ENCODE assay signal across 11 mouse cellular contexts in the genomic region with DNA sequence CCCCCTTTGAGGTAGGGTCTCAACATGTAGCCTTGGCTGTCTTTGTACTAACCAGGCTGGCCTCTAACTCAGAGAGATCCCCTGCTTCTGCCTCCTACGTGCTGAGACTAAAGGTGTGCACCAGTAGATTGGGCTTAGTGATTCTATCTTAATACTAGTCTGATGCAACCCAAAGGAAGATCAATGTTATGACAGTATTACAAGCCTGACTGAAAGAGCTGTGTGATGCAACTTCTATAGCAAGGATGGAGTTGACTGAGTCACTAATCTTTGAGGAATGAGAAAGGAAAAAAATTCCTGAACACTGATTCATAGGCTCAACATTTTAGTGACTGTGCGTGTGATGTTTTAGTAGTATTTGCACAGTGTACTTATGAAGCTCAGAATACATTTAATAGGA. TPM values are rescaled to one million over a fixed set of nuclear protein-coding genes. Genes with fewer than 3 reads are reported as not detected.
DNase-seq lines count a peak whose midpoint lies in the region; ATAC-seq and TF ChIP-seq lines count a peak whose summit lies in the region.
"Had no signal": no experiment of that assay in that cellular context is flagged by ENCODE, and none has a peak within 500 bp of the region (broad histone marks: within the 10 kb centered on the region; RNA-seq: fewer than 3 reads in every experiment).

No protein-coding gene starts in this region.

- peak; percentile 35 for TF ChIP-seq POLR2A in myocyte (IDR thresholded peaks at IDR 0.05; ENCODE audit: insufficient read length, low read depth)

- no peak overlapping the region for H3K9ac ChIP-seq in kidney, embryonic 15.5 days
- no peak overlapping the region for H3K9ac ChIP-seq in hindbrain, embryonic 15.5 days

- H3K4me2 ChIP-seq in kidney, embryonic 15.5 days, result peak overlapping the region; percentile 57; the same call in 1 of the 2 replicates
- peak overlapping the region; percentile 60 for H3K4me2 ChIP-seq in hindbrain, embryonic 15.5 days
- peak overlapping the region; percentile 91 for H3K4me2 ChIP-seq in myocyte (ENCODE audit: low read depth)

- H3ac ChIP-seq in myocyte (ENCODE audit: control insufficient read depth, insufficient read length), result no peak overlapping the region

- no peak for DNase-seq in kidney, postnatal 36 days
- peak; percentile 65 for DNase-seq in Muller cell, postnatal 12 days (ENCODE audit: inconsistent ontology term)
- no peak for DNase-seq in left cerebral cortex, postnatal 10 days (ENCODE audit: extremely low spot score in 1 of 2, low spot score in 2 of 2)
- DNase-seq in ovary, adult 18-20 months (ENCODE audit: low spot score), result no peak
- DNase-seq: kidney, adult 9 months; lung, postnatal 14 days; thymus, postnatal 25 days had no signal

- no peak overlapping the region for H3K27ac ChIP-seq in kidney, embryonic 15.5 days
- H3K27ac ChIP-seq in hindbrain, embryonic 15.5 days (replicated peaks), result no peak overlapping the region

- intact Hi-C loops in left cerebral cortex, postnatal 10 days (cut with DNase I), result no loop called here

- 93% methylated on average over 2 of the region's 2 CpGs for WGBS in kidney, embryonic 15.5 days
- 91% methylated on average over 2 of the region's 2 CpGs for WGBS in hindbrain, embryonic 15.5 days

- peaks cover 39% of the 10 kb centered on the region for H3K79me2 ChIP-seq in myocyte (ENCODE audit: control insufficient read depth, insufficient read depth)

- no peaks in the 10 kb centered on the region for H3K27me3 ChIP-seq in kidney, embryonic 15.5 days
- H3K27me3 ChIP-seq in hindbrain, embryonic 15.5 days, result no peaks in the 10 kb centered on the region
- no peaks in the 10 kb centered on the region for H3K27me3 ChIP-seq in myocyte (ENCODE audit: control insufficient read depth, insufficient read depth, insufficient read length)

- ATAC-seq in kidney, embryonic 15.5 days (replicated peaks; ENCODE audit: low FRiP score), result no peak
- ATAC-seq in hindbrain, embryonic 15.5 days (ENCODE audit: low FRiP score, low read depth), result no peak
- ATAC-seq: activated CD4-positive, CD25-positive, alpha-beta regulatory T cell, adult 4 months had no signal

- H3K4me3 ChIP-seq in kidney, embryonic 15.5 days (replicated peaks), result peak overlapping the region; percentile 84
- peak overlapping the region; percentile 75; the same call in 1 of the 2 replicates for H3K4me3 ChIP-seq in hindbrain, embryonic 15.5 days
- peak overlapping the region; percentile 99 for H3K4me3 ChIP-seq in myocyte

- no peaks in the 10 kb centered on the region for H3K9me3 ChIP-seq in kidney, embryonic 15.5 days (replicated peaks)
- no peaks in the 10 kb centered on the region for H3K9me3 ChIP-seq in hindbrain, embryonic 15.5 days

- peaks cover 25% of the 10 kb centered on the region for H3K36me3 ChIP-seq in kidney, embryonic 15.5 days
- H3K36me3 ChIP-seq in hindbrain, embryonic 15.5 days, result peaks cover 20% of the 10 kb centered on the region
- H3K36me3 ChIP-seq in myocyte (ENCODE audit: control insufficient read depth, insufficient read depth), result peaks cover 26% of the 10 kb centered on the region

- peaks cover 28% of the 10 kb centered on the region for H3K4me1 ChIP-seq in kidney, embryonic 15.5 days
- H3K4me1 ChIP-seq in hindbrain, embryonic 15.5 days (replicated peaks), result peaks cover 31% of the 10 kb centered on the region

TF ChIP-seq in myocyte, 11 proteins besides CTCF, POLR2A, EP300 and RAD21:
- TF ChIP-seq CEBPB (IDR thresholded peaks at IDR 0.05; ENCODE audit: insufficient read depth, poor library complexity, severe bottlenecking) (peak; percentile 98), MAX (IDR thresholded peaks at IDR 0.05; ENCODE audit: low read depth) (no peak), REST (IDR thresholded peaks at IDR 0.05; ENCODE audit: insufficient read depth, insufficient read length) (no peak), E2F4 (IDR thresholded peaks at IDR 0.05; ENCODE audit: insufficient read depth) (no peak), MYOG (IDR thresholded peaks at IDR 0.05; ENCODE audit: control insufficient read depth in 1 of 3, insufficient read depth in 1 of 3, insufficient read length in 2 of 3, low read depth in 2 of 3) (no peak), POLR2AphosphoS2 (IDR thresholded peaks at IDR 0.05; ENCODE audit: insufficient read length, low read depth) (peak; percentile 57), TCF12 (IDR thresholded peaks at IDR 0.05; ENCODE audit: insufficient read depth, poor library complexity, severe bottlenecking) (no peak), MYOD1 (IDR thresholded peaks at IDR 0.05; ENCODE audit: control insufficient read depth in 1 of 3, insufficient read length in 2 of 3, low read depth in 2 of 3) (no peak), SRF (IDR thresholded peaks at IDR 0.05; ENCODE audit: control insufficient read depth, insufficient read length, low read depth) (no peak), USF1 (IDR thresholded peaks at IDR 0.05; ENCODE audit: low read depth) (no peak), TCF3 (IDR thresholded peaks at IDR 0.05; ENCODE audit: insufficient read length, low read depth) (no peak)

RNA-seq across cellular contexts. Expression of gene Hspa5, which starts 1.7 kb away (rescaled TPM):
- polyA plus RNA-seq in kidney, embryonic 15.5 days (2015; fragmentation: Nextera tagmentation; extraction: Ambion mirVana), result 989 and 1,038 TPM in 2 replicates
- polyA plus RNA-seq in hindbrain, embryonic 15.5 days (2015; fragmentation: Nextera tagmentation; extraction: Ambion mirVana), result 436 and 443 TPM in 2 replicates
- polyA plus RNA-seq in myocyte (2012; fragmentation: generic; extraction: Trizol), result 451 TPM
- total RNA-seq in left cerebral cortex, postnatal 10 days (2021), result 100 to 1,000 TPM; 216 to 224 TPM

RNA-seq across cellular contexts. Expression of gene Gapvd1, which starts 15.0 kb away (rescaled TPM):
- polyA plus RNA-seq in kidney, embryonic 15.5 days (2015; fragmentation: Nextera tagmentation; extraction: Ambion mirVana), result 81.3 and 84.6 TPM in 2 replicates
- polyA plus RNA-seq in hindbrain, embryonic 15.5 days (2015; fragmentation: Nextera tagmentation; extraction: Ambion mirVana), result 106 and 108 TPM in 2 replicates
- 28.3 TPM for polyA plus RNA-seq in myocyte (2012; fragmentation: generic; extraction: Trizol)
- total RNA-seq in left cerebral cortex, postnatal 10 days (2021), result 100 to 1,000 TPM; 109 to 115 TPM

RNA-seq across cellular contexts. Expression of gene Rabepk, which starts 29.7 kb away (rescaled TPM):
- polyA plus RNA-seq in kidney, embryonic 15.5 days (2015; fragmentation: Nextera tagmentation; extraction: Ambion mirVana), result 36.3 and 42.8 TPM in 2 replicates
- 24.8 and 27.3 TPM in 2 replicates for polyA plus RNA-seq in hindbrain, embryonic 15.5 days (2015; fragmentation: Nextera tagmentation; extraction: Ambion mirVana)
- 65.3 TPM for polyA plus RNA-seq in myocyte (2012; fragmentation: generic; extraction: Trizol)
- total RNA-seq in left cerebral cortex, postnatal 10 days (2021), result 10 to 100 TPM; 22.3 to 32.6 TPM

RNA-seq across cellular contexts. Expression of gene Fbxw2, which starts 56.1 kb away (rescaled TPM):
- 79.3 and 82.0 TPM in 2 replicates for polyA plus RNA-seq in kidney, embryonic 15.5 days (2015; fragmentation: Nextera tagmentation; extraction: Ambion mirVana)
- polyA plus RNA-seq in hindbrain, embryonic 15.5 days (2015; fragmentation: Nextera tagmentation; extraction: Ambion mirVana), result 96.8 and 97.6 TPM in 2 replicates
- polyA plus RNA-seq in myocyte (2012; fragmentation: generic; extraction: Trizol), result 43.9 TPM
- 100 to 1,000 TPM in 1 of 2 experiments, 10 to 100 TPM in 1; 97.1 to 103 TPM for total RNA-seq in left cerebral cortex, postnatal 10 days (2021)
